Mouse (Mus musculus) CH12.LX (cell line): ENCODE results near the gene Prss35. TPM values are rescaled to one million over a fixed set of nuclear protein-coding genes. Genes with fewer than 3 reads are reported as not detected.

Source experiments
- DNase-seq: peaks from one replicate; pipeline ENCODE4 v3.0.0-alpha.2; 2013; ENCODE audit errors: extremely low read depth
- H3K27ac ChIP-seq: 2 replicates; pipeline ENCODE4 v1.5.1; 2012; ENCODE audit warnings: low read depth, mild to moderate bottlenecking, control low read depth, moderate library complexity; ENCODE audit not compliant: insufficient read depth
- H3K27me3 ChIP-seq: replicated peaks from 2 replicates; pipeline ENCODE3; 2012; ENCODE audit warnings: inconsistent platforms
- H3K36me3 ChIP-seq, 2 experiments: replicated peaks in 1 of 2; 2 replicates each; pipeline versions ENCODE3 to v1.6.1; 2012; ENCODE audit warnings: inconsistent platforms in 1 of 2, low read length in 1 of 2, mild to moderate bottlenecking in 1 of 2, mixed read lengths in 1 of 2, moderate library complexity in 1 of 2; ENCODE audit not compliant: control insufficient read depth in 1 of 2, insufficient read depth in 1 of 2
- H3K4me1 ChIP-seq, 2 experiments: 2 replicates each; pipeline ENCODE4 v1.6.1; 2012; ENCODE audit warnings: inconsistent platforms in 1 of 2, moderate library complexity in 1 of 2; ENCODE audit not compliant: insufficient read depth in 2 of 2, control insufficient read depth in 1 of 2
- H3K4me2 ChIP-seq: 2 replicates; pipeline ENCODE4 v1.6.1; 2012; ENCODE audit warnings: low read depth, mild to moderate bottlenecking, control low read depth; ENCODE audit not compliant: poor library complexity, insufficient read depth, severe bottlenecking
- H3K4me3 ChIP-seq, 3 experiments: fragments of 150-350 bp in 1 of 3; sonication (generic) in 1 of 3; replicated peaks in 1 of 3; 2 replicates each; pipeline versions ENCODE3 to v1.5.1; 2011 to 2012; ENCODE audit warnings: low read depth in 2 of 3, low read length in 2 of 3, mild to moderate bottlenecking in 2 of 3, moderate library complexity in 2 of 3, control low read depth in 1 of 3, improper control_type of control experiment in 1 of 3, inconsistent platforms in 1 of 3, mixed read lengths in 1 of 3; ENCODE audit not compliant: poor library complexity in 1 of 3
- H3K79me2 ChIP-seq: replicated peaks from 2 replicates; pipeline ENCODE4 v1.6.1; 2012; ENCODE audit warnings: mild to moderate bottlenecking, moderate library complexity; ENCODE audit not compliant: control insufficient read depth, poor library complexity, insufficient read depth, severe bottlenecking; ENCODE audit errors: extremely low read depth
- H3K9ac ChIP-seq: 2 replicates; pipeline ENCODE4 v1.6.1; 2012; ENCODE audit warnings: low read depth, mild to moderate bottlenecking, control low read depth, moderate library complexity; ENCODE audit not compliant: insufficient read depth
- H3K9me3 ChIP-seq: replicated peaks from 2 replicates; pipeline ENCODE3; 2012; ENCODE audit warnings: low read length, inconsistent platforms, mixed read lengths
- BHLHE40 ChIP-seq: IDR thresholded peaks from 2 replicates; pipeline ENCODE4 v1.6.1; 2011; ENCODE audit warnings: mild to moderate bottlenecking, low read depth, low read length, improper control_type of control experiment
- CHD2 ChIP-seq: IDR thresholded peaks from 2 replicates; pipeline ENCODE4 v1.6.1; 2011; ENCODE audit warnings: low read length, improper control_type of control experiment
- CTCF ChIP-seq, 2 experiments: IDR thresholded peaks in 1 of 2; conservative IDR thresholded peaks in 1 of 2; 2 replicates each; pipeline ENCODE4 v1.5.1; 2011 to 2012; ENCODE audit warnings: low read depth in 2 of 2, low read length in 2 of 2, improper control_type of control experiment in 1 of 2, inconsistent platforms in 1 of 2, mild to moderate bottlenecking in 1 of 2, moderate library complexity in 1 of 2
- ELF1 ChIP-seq: IDR thresholded peaks from 2 replicates; pipeline ENCODE4 v1.6.1; 2014; ENCODE audit warnings: low read depth, mild to moderate bottlenecking, inconsistent platforms, low read length, improper control_type of control experiment
- ETS1 ChIP-seq: conservative IDR thresholded peaks from 2 replicates; pipeline ENCODE4 v1.6.1; 2012; ENCODE audit warnings: low read depth, mild to moderate bottlenecking, inconsistent platforms, low read length, improper control_type of control experiment, moderate library complexity
- GABPA ChIP-seq: IDR thresholded peaks from 2 replicates; pipeline ENCODE4 v1.6.1; 2012; ENCODE audit warnings: low read depth, low read length, improper control_type of control experiment, inconsistent platforms; ENCODE audit not compliant: insufficient replicate concordance
- HCFC1 ChIP-seq: IDR thresholded peaks from 2 replicates; pipeline ENCODE4 v1.6.1; 2012; ENCODE audit warnings: low read depth, mild to moderate bottlenecking, inconsistent platforms, low read length, improper control_type of control experiment
- KAT2A ChIP-seq: IDR thresholded peaks from 2 replicates; pipeline ENCODE4 v1.6.1; 2012; ENCODE audit warnings: low read length, improper control_type of control experiment, inconsistent platforms; ENCODE audit not compliant: insufficient replicate concordance
- MAFK ChIP-seq: IDR thresholded peaks from 2 replicates; pipeline ENCODE4 v1.6.1; 2011; ENCODE audit warnings: low read length, improper control_type of control experiment; ENCODE audit not compliant: insufficient replicate concordance
- MXI1 ChIP-seq: IDR thresholded peaks from 2 replicates; pipeline ENCODE4 v1.6.1; 2011; ENCODE audit warnings: mild to moderate bottlenecking, low read depth, low read length, improper control_type of control experiment
- NELFE ChIP-seq: IDR thresholded peaks from 2 replicates; pipeline ENCODE4 v1.6.1; 2011; ENCODE audit warnings: low read depth, low read length, improper control_type of control experiment
- POLR2A ChIP-seq: IDR thresholded peaks from 2 replicates; pipeline ENCODE4 v1.6.1; 2011; ENCODE audit warnings: low read depth, mild to moderate bottlenecking, improper control_type of control experiment, low read length
- POLR2AphosphoS2 ChIP-seq: IDR thresholded peaks from 2 replicates; pipeline ENCODE4 v1.6.1; 2011; ENCODE audit warnings: low read depth, low read length, improper control_type of control experiment
- RCOR1 ChIP-seq: conservative IDR thresholded peaks from 2 replicates; pipeline ENCODE4 v1.6.1; 2012; ENCODE audit warnings: low read depth, mild to moderate bottlenecking, inconsistent platforms, low read length, improper control_type of control experiment
- SIN3A ChIP-seq: IDR thresholded peaks from 2 replicates; pipeline ENCODE4 v1.6.1; 2012; ENCODE audit warnings: low read length, improper control_type of control experiment, inconsistent platforms
- SMC3 ChIP-seq: IDR thresholded peaks from 2 replicates; pipeline ENCODE4 v1.6.1; 2011; ENCODE audit warnings: low read depth, low read length, improper control_type of control experiment
- TBP ChIP-seq: conservative IDR thresholded peaks from 2 replicates; pipeline ENCODE4 v1.6.1; 2011; ENCODE audit warnings: low read depth, low read length, improper control_type of control experiment
- TCF12 ChIP-seq: IDR thresholded peaks from 2 replicates; pipeline ENCODE4 v1.6.1; 2014; ENCODE audit warnings: low read depth, mild to moderate bottlenecking, inconsistent platforms, low read length, improper control_type of control experiment
- USF1 ChIP-seq: IDR thresholded peaks from 2 replicates; pipeline ENCODE4 v1.6.1; 2014; ENCODE audit warnings: low read depth, mild to moderate bottlenecking, inconsistent platforms, low read length, improper control_type of control experiment
- ZKSCAN1 ChIP-seq: IDR thresholded peaks from 2 replicates; pipeline ENCODE4 v1.6.1; 2012; ENCODE audit warnings: low read depth, inconsistent platforms, low read length, improper control_type of control experiment, borderline replicate concordance
- ZMIZ1 ChIP-seq: IDR thresholded peaks from 2 replicates; pipeline ENCODE4 v1.6.1; 2012; ENCODE audit warnings: low read depth, mild to moderate bottlenecking, inconsistent platforms, low read length, improper control_type of control experiment
- ZNF384 ChIP-seq: IDR thresholded peaks from 2 replicates; pipeline ENCODE4 v1.6.1; 2012; ENCODE audit warnings: low read depth, low read length, improper control_type of control experiment, inconsistent platforms
- dilution Hi-C: fragments of 300-500 bp; cut with MboI; formaldehyde crosslinking; loops from 2 replicates; pipeline ENCODE4 v1.14.3; 2020; ENCODE audit warnings: low sequenced_read_pairs; ENCODE audit not compliant: extremely low pct_unique_long_range_greater_than_20kb, extremely low pct_ligation_motif_present
- in situ Hi-C: fragments of 300-500 bp; cut with MboI; formaldehyde crosslinking; loops from 3 replicates; pipeline ENCODE4 v1.14.3; 2019; ENCODE audit warnings: low sequenced_read_pairs, low pct_ligation_motif_present, low pct_unique_long_range_greater_than_20kb, mixed read lengths
- polyA plus RNA-seq: library from polyadenylated mRNA; unstranded; fragments of >175 nt; gene quantifications from 2 replicates; pipeline ENCODE4 v1.2.1, GENCODE M21; 2012; ENCODE audit warnings: low read depth; ENCODE audit not compliant: insufficient read length
- total RNA-seq, 2 experiments: library from RNA; depleted of rRNA; stranded (reverse); fragments of 300-350 nt in 1 of 2; fragments of >200 nt in 1 of 2; gene quantifications; 2 replicates each; pipeline ENCODE4 v1.2.3; 2012 to 2014

The Prss35 gene
- total and polyA plus RNA-seq, 3 experiments, result not detected

- TF ChIP-seq ZMIZ1 (no peak), SIN3A (no peak), MXI1 (no peak), ZNF384 (no peak), KAT2A (no peak), POLR2A (no peak)
- Histone ChIP-seq H3K9me3 (no peaks in the 10 kb centered on the region), H3K4me2 (no peak overlapping the region), H3K36me3 (no peaks in the 10 kb centered on the region), H3K27me3 (no peaks in the 10 kb centered on the region), H3K4me3 (no peak overlapping the region), H3K4me1 (0 out of 4 replicates have a peak, but pooled peaks cover 0 to 3% of the 10 kb centered on the region in 2 experiments), H3K27ac (no peak overlapping the region), H3K79me2 (no peaks in the 10 kb centered on the region), H3K9ac (no peak overlapping the region)
- dilution Hi-C loops (no loop called here), in situ Hi-C loops (no loop called here)
- DNase-seq, result no peak
Measured at GRCm38 (mm10) chr9:86777309-86777708, 33.9 kb downstream of the Prss35 start.

- Histone ChIP-seq H3K4me2 (no peak overlapping the region), H3K4me3 (no peak overlapping the region), H3K36me3 (no peaks in the 10 kb centered on the region), H3K79me2 (no peaks in the 10 kb centered on the region), H3K27ac (no peak overlapping the region), H3K9me3 (no peaks in the 10 kb centered on the region), H3K27me3 (no peaks in the 10 kb centered on the region), H3K4me1 (0 out of 4 replicates have a peak, but pooled peaks cover 0 to 3% of the 10 kb centered on the region in 2 experiments), H3K9ac (no peak overlapping the region)
- DNase-seq, result no peak
- in situ Hi-C loops (no loop called here), dilution Hi-C loops (no loop called here)
- TF ChIP-seq CHD2, result no peak
- no peak for TF ChIP-seq MAFK
- no peak for TF ChIP-seq POLR2AphosphoS2
- no peak for TF ChIP-seq USF1
- no peak for TF ChIP-seq NELFE
- no peak for TF ChIP-seq HCFC1
- TF ChIP-seq GABPA, result no peak
- no peak for TF ChIP-seq ELF1
- no peak for TF ChIP-seq TCF12
- no peak for TF ChIP-seq SMC3
- no peak for TF ChIP-seq BHLHE40
- TF ChIP-seq ZMIZ1, result no peak
- TF ChIP-seq ETS1, result no peak
- TF ChIP-seq ZKSCAN1, result no peak
- no peak for TF ChIP-seq CTCF (conservative IDR thresholded peaks at IDR 0.05 in 1 of 2, IDR thresholded peaks at IDR 0.05 in 1 of 2; ENCODE audit: low read depth in 2 of 2, low read length in 2 of 2)
- TF ChIP-seq RCOR1, result no peak
- TF ChIP-seq TBP, result no peak
- no peak for TF ChIP-seq KAT2A
- no peak for TF ChIP-seq MXI1
Measured at GRCm38 (mm10) chr9:86778212-86778611, 34.8 kb downstream of the Prss35 start.
